Mouse (Mus musculus) liver, adult 2 months (tissue): Measurements from ENCODE around the gene Card9. TPM values are rescaled to one million over a fixed set of nuclear protein-coding genes. Genes with fewer than 3 reads are reported as not detected.

Experiments
- DNase-seq: peaks from one replicate; pipeline ENCODE4 v3.0.0-alpha.2; 2011; ENCODE audit warnings: low read depth, low spot score; ENCODE audit errors: extremely low read depth
- H3K27ac ChIP-seq: fragments of 200-500 bp; replicated peaks from 2 replicates; pipeline ENCODE4 v1.5.1; 2012; ENCODE audit warnings: low read depth, mild to moderate bottlenecking, control low read depth, inconsistent platforms, low read length; ENCODE audit not compliant: insufficient read depth
- H3K27me3 ChIP-seq: fragments of 200-500 bp; 2 replicates; pipeline ENCODE4 v1.6.1; 2012; ENCODE audit warnings: mild to moderate bottlenecking, moderate library complexity, low read length, inconsistent platforms; ENCODE audit not compliant: control insufficient read depth, insufficient read depth
- H3K36me3 ChIP-seq: fragments of 200-500 bp; 2 replicates; pipeline ENCODE4 v1.6.1; 2012; ENCODE audit warnings: low read length, inconsistent platforms; ENCODE audit not compliant: control insufficient read depth, insufficient read depth
- H3K4me1 ChIP-seq: fragments of 200-500 bp; 2 replicates; pipeline ENCODE4 v1.6.1; 2011; ENCODE audit warnings: low read length; ENCODE audit not compliant: control insufficient read depth, insufficient read depth
- H3K4me3 ChIP-seq: fragments of 200-500 bp; 2 replicates; pipeline ENCODE4 v1.5.1; 2011; ENCODE audit warnings: low read depth, mild to moderate bottlenecking, control low read depth, low read length, moderate library complexity; ENCODE audit not compliant: insufficient read depth
- H3K79me2 ChIP-seq: fragments of 200-500 bp; 2 replicates; pipeline ENCODE4 v1.6.1; 2012; ENCODE audit warnings: inconsistent platforms, mild to moderate bottlenecking, low read length, moderate library complexity; ENCODE audit not compliant: control insufficient read depth, insufficient read depth
- H3K9ac ChIP-seq: fragments of 200-500 bp; 2 replicates; pipeline ENCODE4 v1.6.1; 2012; ENCODE audit warnings: low read depth, mild to moderate bottlenecking, control low read depth, inconsistent platforms, low read length
- CTCF ChIP-seq: fragments of 200-500 bp; IDR thresholded peaks from 2 replicates; pipeline ENCODE4 v1.5.1; 2011; ENCODE audit warnings: low read depth, low read length, control low read depth
- POLR2A ChIP-seq: fragments of 200-500 bp; IDR thresholded peaks from 2 replicates; pipeline ENCODE4 v1.6.1; 2011; ENCODE audit warnings: low read length, control low read depth; ENCODE audit not compliant: insufficient read depth; ENCODE audit errors: extremely low read depth
- WGBS: fragments of 180-500 bp; shearing (Covaris S2); methylation state at CpG from one replicate; pipeline ENCODE4 v1.1.7; 2018; 5-methylcytosine and 5-hydroxymethylcytosine counted together
- polyA plus RNA-seq: library from polyadenylated mRNA; depleted of rRNA; stranded (reverse); fragments of >200 nt; gene quantifications from 2 replicates; pipeline ENCODE4 v1.2.3, GENCODE M21; 2012
- total RNA-seq: library from RNA; depleted of rRNA; stranded (reverse); fragments of >200 nt; gene quantifications from 2 replicates; pipeline ENCODE4 v1.2.3, GENCODE M21; 2014

Gene Card9
- total and polyA plus RNA-seq, 2 experiments = 0.84 to 0.92 TPM

- H3K36me3 ChIP-seq = no peaks in the 10 kb centered on the region
- H3K9ac ChIP-seq = no peak overlapping the region
- WGBS = 86% methylated on average over 13 of the region's 13 CpGs
- no peak for DNase-seq
- no peak overlapping the region for H3K27ac ChIP-seq
- no peaks in the 10 kb centered on the region for H3K27me3 ChIP-seq
- no peaks in the 10 kb centered on the region for H3K79me2 ChIP-seq
- H3K4me1 ChIP-seq = no peaks in the 10 kb centered on the region
- no peak overlapping the region for H3K4me3 ChIP-seq
- TF ChIP-seq CTCF = no peak
- TF ChIP-seq POLR2A = no peak
These were observed 37.0 kb downstream of the Card9 start for GRCm38 (mm10) chr2:26323589-26324325.

GRCm38 (mm10) chr2:26320245-26321185 is 40.2 kb downstream of the Card9 start:
- Histone ChIP-seq H3K79me2 (no peaks in the 10 kb centered on the region), H3K9ac (no peak overlapping the region), H3K4me1 (no peaks in the 10 kb centered on the region), H3K27me3 (no peaks in the 10 kb centered on the region), H3K4me3 (no peak overlapping the region), H3K27ac (no peak overlapping the region), H3K36me3 (no peaks in the 10 kb centered on the region)
- 82% methylated on average over 14 of the region's 14 CpGs for WGBS
- no peak for DNase-seq
- no peak for TF ChIP-seq POLR2A
- no peak for TF ChIP-seq CTCF

- H3K27me3 ChIP-seq = no peaks in the 10 kb centered on the region
- no peaks in the 10 kb centered on the region for H3K79me2 ChIP-seq
- no peak overlapping the region for H3K4me3 ChIP-seq
- no peak overlapping the region for H3K9ac ChIP-seq
- H3K36me3 ChIP-seq = no peaks in the 10 kb centered on the region
- no peaks in the 10 kb centered on the region for H3K4me1 ChIP-seq
- no peak overlapping the region for H3K27ac ChIP-seq
- 87% methylated on average over 13 of the region's 13 CpGs for WGBS
- no peak for DNase-seq
- no peak for TF ChIP-seq POLR2A
- TF ChIP-seq CTCF = no peak
These were observed 41.0 kb downstream of the Card9 start for GRCm38 (mm10) chr2:26319519-26320244.

GRCm38 (mm10) chr2:26319109-26319508 is 41.6 kb downstream of the Card9 start:
- DNase-seq = no peak
- Histone ChIP-seq H3K27me3 (no peaks in the 10 kb centered on the region), H3K79me2 (no peaks in the 10 kb centered on the region), H3K27ac (no peak overlapping the region), H3K4me1 (no peaks in the 10 kb centered on the region), H3K4me3 (no peak overlapping the region), H3K9ac (no peak overlapping the region), H3K36me3 (no peaks in the 10 kb centered on the region)
- TF ChIP-seq CTCF = no peak
- TF ChIP-seq POLR2A = no peak
- 89% methylated on average over 9 of the region's 9 CpGs for WGBS

- H3K27ac ChIP-seq = no peak overlapping the region
- H3K79me2 ChIP-seq = no peaks in the 10 kb centered on the region
- TF ChIP-seq CTCF (no peak), POLR2A (no peak)
- no peaks in the 10 kb centered on the region for H3K36me3 ChIP-seq
- H3K4me1 ChIP-seq = no peaks in the 10 kb centered on the region
- no peak overlapping the region for H3K4me3 ChIP-seq
- H3K27me3 ChIP-seq = no peaks in the 10 kb centered on the region
- 87% methylated on average over 3 of the region's 3 CpGs for WGBS
- H3K9ac ChIP-seq = no peak overlapping the region
- no peak for DNase-seq
These were observed 42.6 kb downstream of the Card9 start for GRCm38 (mm10) chr2:26317991-26318672.
